Mouse (Mus musculus): ENCODE data around the gene Arid3b. TPM values are rescaled to one million over a fixed set of nuclear protein-coding genes. Genes with fewer than 3 reads are reported as not detected.
A peak's percentile ranks its signal among the peaks of the same experiment; 100 is the strongest.

Gene Arid3b
- polyA plus RNA-seq, 1 experiment from 2014 or later: 7.0 TPM

DNA sequence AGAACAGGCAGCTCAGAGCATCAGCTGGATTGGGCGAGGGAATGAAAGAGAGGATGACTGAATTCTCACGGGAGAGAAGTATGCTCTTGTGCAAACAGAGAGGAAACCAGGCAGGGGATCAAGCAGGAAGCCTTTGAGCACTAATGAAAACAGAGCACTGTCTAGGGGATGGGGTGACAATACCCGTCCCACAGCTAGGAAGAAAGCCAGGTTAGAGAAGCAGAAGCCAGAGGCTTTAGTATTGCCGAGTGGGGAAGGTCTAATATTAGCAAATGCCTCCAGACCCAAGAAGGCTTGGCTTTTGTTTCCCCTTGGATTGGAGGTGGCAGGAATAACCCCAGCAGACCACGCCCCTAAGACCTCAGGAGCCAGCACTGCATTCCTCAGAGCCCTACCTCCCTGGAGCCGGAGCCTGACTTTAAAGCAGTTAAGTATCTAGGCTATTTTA is 19.3 kb downstream of the Arid3b start:
- 9% methylated on average over 6 of the region's 6 CpGs for WGBS
- Histone ChIP-seq H3K9ac (ENCODE audit: low read length) (no peak overlapping the region), H3K27me3 (replicated peaks; ENCODE audit: control insufficient read depth, insufficient read depth, low read length) (no peaks in the 10 kb centered on the region), H3K4me2 (ENCODE audit: low read length) (no peak overlapping the region), H3K4me3 (ENCODE audit: low read depth, low read length) (no peak overlapping the region), H3K27ac (ENCODE audit: low read depth, low read length) (no peak overlapping the region), H3K9me3 (replicated peaks; ENCODE audit: control insufficient read depth, low read length) (no peaks in the 10 kb centered on the region), H3K36me3 (ENCODE audit: control insufficient read depth, insufficient read depth, low read length) (no peaks in the 10 kb centered on the region), H3K4me1 (ENCODE audit: control insufficient read depth, insufficient read depth, low read length) (peaks cover 31% of the 10 kb centered on the region)
- ATAC-seq (0 out of 2 replicates have a peak, but pooled peaks have one; percentile 5), DNase-seq (ENCODE audit: low spot score) (no peak)

DNA sequence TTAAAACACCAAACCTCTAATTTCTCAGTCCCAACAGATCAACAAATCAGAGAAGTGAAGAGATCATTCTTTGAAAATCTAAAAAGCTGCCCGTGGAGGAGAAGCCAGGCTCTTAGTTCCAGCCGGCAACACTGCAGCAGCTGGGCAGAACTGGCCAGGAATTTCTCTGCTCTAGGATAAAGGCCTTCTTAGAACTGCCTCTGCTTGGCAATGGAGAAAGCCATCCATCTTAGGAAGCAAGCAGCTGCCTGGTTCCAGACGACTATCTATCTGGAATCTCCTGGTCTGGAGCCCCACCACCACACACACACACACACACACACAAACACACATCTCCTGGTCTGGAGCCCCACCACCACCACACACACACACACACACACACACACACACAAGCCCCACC is 21.7 kb downstream of the Arid3b start:
- no peak for DNase-seq (ENCODE audit: low spot score)
- ATAC-seq: no peak
- no peak overlapping the region for H3K4me2 ChIP-seq (ENCODE audit: low read length)
- no peaks in the 10 kb centered on the region for H3K27me3 ChIP-seq (replicated peaks; ENCODE audit: control insufficient read depth, insufficient read depth, low read length)
- no peak overlapping the region for H3K27ac ChIP-seq (ENCODE audit: low read depth, low read length)
- no peak overlapping the region for H3K4me3 ChIP-seq (ENCODE audit: low read depth, low read length)
- no peaks in the 10 kb centered on the region for H3K36me3 ChIP-seq (ENCODE audit: control insufficient read depth, insufficient read depth, low read length)
- H3K9me3 ChIP-seq (replicated peaks; ENCODE audit: control insufficient read depth, low read length): no peaks in the 10 kb centered on the region
- WGBS: 50% methylated on average over 3 of the region's 3 CpGs
- no peak overlapping the region for H3K9ac ChIP-seq (ENCODE audit: low read length)
- peaks cover 41% of the 10 kb centered on the region for H3K4me1 ChIP-seq (ENCODE audit: control insufficient read depth, insufficient read depth, low read length)

GRCm38 (mm10) chr9:57814014-57814413 is 22.6 kb downstream of the Arid3b start:
- 14% methylated on average over 1 of the region's 1 CpGs for WGBS
- H3K27me3 ChIP-seq (replicated peaks; ENCODE audit: control insufficient read depth, insufficient read depth, low read length): no peaks in the 10 kb centered on the region
- H3K27ac ChIP-seq (ENCODE audit: low read depth, low read length): 0 out of 2 replicates have a peak overlapping the region, but pooled peaks have one; percentile 63
- no peak overlapping the region for H3K4me2 ChIP-seq (ENCODE audit: low read length)
- H3K4me1 ChIP-seq (ENCODE audit: control insufficient read depth, insufficient read depth, low read length): peaks cover 47% of the 10 kb centered on the region
- H3K36me3 ChIP-seq (ENCODE audit: control insufficient read depth, insufficient read depth, low read length): no peaks in the 10 kb centered on the region
- ATAC-seq (no peak), DNase-seq (ENCODE audit: low spot score) (no peak)
- H3K4me3 ChIP-seq (ENCODE audit: low read depth, low read length): no peak overlapping the region
- H3K9ac ChIP-seq (ENCODE audit: low read length): no peak overlapping the region
- H3K9me3 ChIP-seq (replicated peaks; ENCODE audit: control insufficient read depth, low read length): no peaks in the 10 kb centered on the region

GRCm38 (mm10) chr9:57811793-57812733 is 24.5 kb downstream of the Arid3b start:
- Histone ChIP-seq H3K27me3 (replicated peaks; ENCODE audit: control insufficient read depth, insufficient read depth, low read length) (no peaks in the 10 kb centered on the region), H3K9ac (ENCODE audit: low read length) (no peak overlapping the region), H3K4me2 (ENCODE audit: low read length) (no peak overlapping the region; the same call in 1 of the 2 replicates), H3K9me3 (replicated peaks; ENCODE audit: control insufficient read depth, low read length) (no peaks in the 10 kb centered on the region), H3K4me1 (ENCODE audit: control insufficient read depth, insufficient read depth, low read length) (peaks cover 50% of the 10 kb centered on the region), H3K4me3 (ENCODE audit: low read depth, low read length) (no peak overlapping the region), H3K36me3 (ENCODE audit: control insufficient read depth, insufficient read depth, low read length) (no peaks in the 10 kb centered on the region; the same call in 1 of the 2 replicates), H3K27ac (ENCODE audit: low read depth, low read length) (peak overlapping the region; percentile 49)
- peak; percentile 46 for DNase-seq (ENCODE audit: low spot score)
- ATAC-seq: no peak; the same call in 1 of the 2 replicates
- 27% methylated on average over 8 of the region's 8 CpGs for WGBS

- WGBS: 85% methylated on average over 3 of the region's 3 CpGs
- Histone ChIP-seq H3K27me3 (replicated peaks; ENCODE audit: control insufficient read depth, insufficient read depth, low read length) (no peaks in the 10 kb centered on the region), H3K27ac (ENCODE audit: low read depth, low read length) (no peak overlapping the region), H3K4me2 (ENCODE audit: low read length) (no peak overlapping the region), H3K4me3 (ENCODE audit: low read depth, low read length) (no peak overlapping the region), H3K9me3 (replicated peaks; ENCODE audit: control insufficient read depth, low read length) (no peaks in the 10 kb centered on the region), H3K9ac (ENCODE audit: low read length) (no peak overlapping the region), H3K4me1 (ENCODE audit: control insufficient read depth, insufficient read depth, low read length) (peaks cover 50% of the 10 kb centered on the region), H3K36me3 (ENCODE audit: control insufficient read depth, insufficient read depth, low read length) (no peaks in the 10 kb centered on the region; the same call in 1 of the 2 replicates)
- no peak for DNase-seq (ENCODE audit: low spot score)
- ATAC-seq: no peak
Observed at GRCm38 (mm10) chr9:57810691-57811090, 25.9 kb downstream of the Arid3b start.

DNA sequence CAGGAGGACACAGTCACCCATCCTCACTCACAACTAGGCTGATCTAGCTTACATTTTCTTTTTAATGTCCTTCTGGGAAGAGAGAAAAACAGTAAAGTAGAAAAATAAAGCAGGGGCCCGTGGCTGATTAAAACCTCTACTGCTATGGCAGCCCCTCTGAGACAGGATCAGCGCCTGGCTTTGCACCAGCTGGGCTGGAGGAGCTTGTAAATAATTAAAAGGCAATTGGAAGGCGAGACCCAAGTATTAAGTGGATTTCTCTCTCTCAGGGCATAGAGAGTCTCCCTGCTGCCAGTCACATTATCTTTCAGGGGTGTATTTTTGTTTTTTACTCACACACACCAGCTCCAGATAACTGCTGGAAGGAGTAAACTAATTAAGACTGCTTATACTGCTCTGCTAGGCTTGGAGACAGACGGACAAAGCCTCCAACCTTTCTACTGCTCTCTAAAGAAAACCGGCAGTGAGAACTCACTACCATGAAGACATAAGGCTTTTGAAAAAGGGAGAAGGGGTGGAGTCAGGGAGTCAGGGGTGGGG is 27.8 kb downstream of the Arid3b start:
- H3K9me3 ChIP-seq (replicated peaks; ENCODE audit: control insufficient read depth, low read length): no peaks in the 10 kb centered on the region
- no peaks in the 10 kb centered on the region for H3K27me3 ChIP-seq (replicated peaks; ENCODE audit: control insufficient read depth, insufficient read depth, low read length)
- 5% methylated on average over 5 of the region's 5 CpGs for WGBS
- peaks cover 42% of the 10 kb centered on the region for H3K4me1 ChIP-seq (ENCODE audit: control insufficient read depth, insufficient read depth, low read length)
- ATAC-seq: peak; percentile 53
- peak overlapping the region; percentile 56 for H3K27ac ChIP-seq (ENCODE audit: low read depth, low read length)
- H3K4me2 ChIP-seq (ENCODE audit: low read length): no peak overlapping the region
- H3K36me3 ChIP-seq (ENCODE audit: control insufficient read depth, insufficient read depth, low read length): no peaks in the 10 kb centered on the region; the same call in 1 of the 2 replicates
- DNase-seq (ENCODE audit: low spot score): peak; percentile 62
- H3K4me3 ChIP-seq (ENCODE audit: low read depth, low read length): no peak overlapping the region
- H3K9ac ChIP-seq (ENCODE audit: low read length): peak overlapping the region; percentile 33; the same call in 1 of the 2 replicates

DNA sequence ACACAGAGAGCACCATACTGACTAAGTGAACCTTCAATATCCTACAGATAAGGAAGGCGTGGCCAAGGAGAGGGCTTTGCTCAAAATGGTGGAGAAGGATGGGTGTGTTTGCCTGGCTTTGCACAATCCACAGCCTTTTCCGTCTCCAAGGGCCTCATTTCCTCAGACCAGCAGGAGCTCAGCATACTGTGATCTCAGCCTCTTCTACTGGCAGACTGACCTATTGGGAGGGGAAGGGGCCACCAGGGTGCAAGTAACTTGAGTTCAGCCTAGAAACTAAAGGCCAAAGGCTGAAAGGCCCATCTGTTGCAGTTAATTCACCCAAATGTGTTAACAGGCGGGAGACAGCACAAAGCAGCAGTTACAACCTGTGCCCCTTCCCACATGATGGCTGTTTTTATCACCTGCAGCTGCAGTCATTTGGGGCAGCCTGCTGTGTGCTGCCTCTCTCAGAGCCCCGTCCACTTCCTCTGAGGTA is 29.4 kb downstream of the Arid3b start:
- no peaks in the 10 kb centered on the region; the same call in 1 of the 2 replicates for H3K36me3 ChIP-seq (ENCODE audit: control insufficient read depth, insufficient read depth, low read length)
- H3K4me3 ChIP-seq (ENCODE audit: low read depth, low read length): no peak overlapping the region
- no peak overlapping the region for H3K9ac ChIP-seq (ENCODE audit: low read length)
- H3K9me3 ChIP-seq (replicated peaks; ENCODE audit: control insufficient read depth, low read length): no peaks in the 10 kb centered on the region
- ATAC-seq (no peak), DNase-seq (ENCODE audit: low spot score) (no peak)
- H3K27ac ChIP-seq (ENCODE audit: low read depth, low read length): no peak overlapping the region
- no peaks in the 10 kb centered on the region for H3K27me3 ChIP-seq (replicated peaks; ENCODE audit: control insufficient read depth, insufficient read depth, low read length)
- peaks cover 28% of the 10 kb centered on the region for H3K4me1 ChIP-seq (ENCODE audit: control insufficient read depth, insufficient read depth, low read length)
- 68% methylated on average over 4 of the region's 4 CpGs for WGBS
- H3K4me2 ChIP-seq (ENCODE audit: low read length): no peak overlapping the region

- DNase-seq (ENCODE audit: low spot score) (no peak), ATAC-seq (no peak)
- Histone ChIP-seq H3K4me1 (ENCODE audit: control insufficient read depth, insufficient read depth, low read length) (peaks cover 25% of the 10 kb centered on the region), H3K27me3 (replicated peaks; ENCODE audit: control insufficient read depth, insufficient read depth, low read length) (no peaks in the 10 kb centered on the region), H3K9me3 (replicated peaks; ENCODE audit: control insufficient read depth, low read length) (no peaks in the 10 kb centered on the region), H3K4me3 (ENCODE audit: low read depth, low read length) (no peak overlapping the region), H3K27ac (ENCODE audit: low read depth, low read length) (no peak overlapping the region), H3K4me2 (ENCODE audit: low read length) (no peak overlapping the region), H3K9ac (ENCODE audit: low read length) (no peak overlapping the region), H3K36me3 (ENCODE audit: control insufficient read depth, insufficient read depth, low read length) (no peaks in the 10 kb centered on the region; the same call in 1 of the 2 replicates)
- WGBS: 56% methylated on average over 1 of the region's 1 CpGs
Observed at GRCm38 (mm10) chr9:57806066-57806481, 30.5 kb downstream of the Arid3b start.

Data from forebrain, embryonic 14.5 days (tissue).